Mouse (Mus musculus) kidney, adult 2 months (tissue): ENCODE measurements around the gene Trim44.

ENCODE experiments used
- CTCF ChIP-seq: fragments of 200-500 bp; conservative IDR thresholded peaks from 2 replicates; pipeline ENCODE4 v1.5.1; 2011; ENCODE audit warnings: low read depth, mild to moderate bottlenecking, control low read depth, low read length, moderate library complexity, mixed read lengths; ENCODE audit not compliant: insufficient read depth, insufficient read length
- POLR2A ChIP-seq: fragments of 200-500 bp; IDR thresholded peaks from one replicate; pipeline ENCODE4 v1.6.1; 2011; ENCODE audit warnings: low read depth, low read length, control low read depth

- no peak for TF ChIP-seq CTCF
- TF ChIP-seq POLR2A, result no peak
Observed at GRCm38 (mm10) chr2:102314610-102315009, 93.0 kb downstream of the Trim44 start.
